Mouse (Mus musculus) left cerebral cortex, postnatal 10 days (tissue): ENCODE results near the gene Arhgap18. TPM values are rescaled to one million over a fixed set of nuclear protein-coding genes. Genes with fewer than 3 reads are reported as not detected.

Experiments used
- DNase-seq, 2 experiments: peaks; one replicate each; pipeline ENCODE4 v3.0.0; 2021 to 2022; ENCODE audit warnings: low spot score in 2 of 2, mixed read lengths in 1 of 2; ENCODE audit errors: extremely low spot score in 1 of 2
- intact Hi-C: fragments of 180-260 bp; cut with DNase I; formaldehyde crosslinking; loops from one replicate; pipeline ENCODE4 v1.15.1; 2025
- total RNA-seq, 2 experiments: library from RNA; stranded (reverse); gene quantifications; 2 replicates each; pipeline ENCODE4 v1.2.3; 2021

The Arhgap18 gene
- total RNA-seq = 10 to 100 TPM; 10.1 TPM

DNA sequence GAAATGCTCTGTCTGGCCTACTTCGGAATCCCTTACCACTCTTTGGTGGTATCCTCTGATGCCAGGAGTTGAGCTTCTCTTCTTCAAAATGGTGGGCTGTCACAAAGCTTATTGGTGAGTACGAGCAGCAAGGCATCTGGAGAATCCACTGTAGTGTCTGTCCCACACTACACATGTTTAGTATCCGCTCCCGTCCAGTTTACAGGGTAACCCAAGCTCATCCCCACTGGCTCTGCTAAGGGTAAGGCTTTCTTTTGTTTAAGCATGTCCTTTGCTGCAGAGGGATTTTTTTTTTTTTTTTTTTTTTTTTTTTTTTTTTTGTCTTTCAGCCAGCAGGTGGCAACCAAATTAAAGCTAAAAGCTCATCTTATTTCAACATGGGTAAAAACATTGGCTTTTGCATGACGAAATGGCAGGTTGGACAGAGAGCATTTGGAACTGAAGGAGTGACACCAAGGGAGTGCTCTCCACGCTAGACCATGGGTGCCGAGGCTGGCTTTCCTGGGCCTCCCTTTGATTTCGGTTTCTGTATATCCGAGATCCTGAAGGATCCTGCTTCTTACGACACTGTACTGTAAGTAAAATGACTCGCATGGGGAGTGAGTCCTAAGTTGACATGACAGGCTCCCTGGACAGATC lies at the start of gene Arhgap18:
Gene Arhgap18 (plus strand): TSS at position 493 of the 639 bp plus-strand sequence.
- intact Hi-C loops = loop anchor here (5.0 kb wide), 2 partner anchors 139 to 381 kb away; no protein-coding TSS in a partner anchor
- DNase-seq = no peak

DNA sequence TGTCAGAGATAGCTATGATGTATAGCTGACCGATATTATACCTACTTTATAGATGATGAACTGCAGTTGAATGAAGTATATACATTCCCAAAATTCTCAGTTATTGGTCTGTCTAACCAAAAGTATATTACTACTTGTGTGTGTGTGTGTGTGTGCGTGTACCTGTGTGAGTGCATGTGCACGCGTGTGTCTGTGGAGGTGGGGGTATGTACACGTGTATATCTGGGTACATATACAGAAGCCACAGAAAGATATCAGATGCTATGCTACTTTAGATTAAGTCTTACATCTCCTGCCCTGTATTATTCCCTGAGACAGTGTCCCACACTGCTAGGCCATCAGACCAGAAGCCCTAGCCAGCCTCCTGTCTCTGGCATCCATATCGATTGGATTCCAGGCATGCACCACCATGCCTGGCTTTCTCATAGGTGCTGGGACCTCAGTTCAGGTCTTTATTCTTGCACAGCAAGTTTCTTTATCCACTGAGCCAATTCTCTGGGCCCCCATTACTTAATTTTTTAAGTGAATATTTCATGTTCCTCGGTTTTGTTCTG lies 42.7 kb upstream of the Arhgap18 start:
- intact Hi-C loops = loop anchor here (1.0 kb wide), 1 partner anchor 180 kb away; no protein-coding TSS in a partner anchor
- no peak for DNase-seq

DNA sequence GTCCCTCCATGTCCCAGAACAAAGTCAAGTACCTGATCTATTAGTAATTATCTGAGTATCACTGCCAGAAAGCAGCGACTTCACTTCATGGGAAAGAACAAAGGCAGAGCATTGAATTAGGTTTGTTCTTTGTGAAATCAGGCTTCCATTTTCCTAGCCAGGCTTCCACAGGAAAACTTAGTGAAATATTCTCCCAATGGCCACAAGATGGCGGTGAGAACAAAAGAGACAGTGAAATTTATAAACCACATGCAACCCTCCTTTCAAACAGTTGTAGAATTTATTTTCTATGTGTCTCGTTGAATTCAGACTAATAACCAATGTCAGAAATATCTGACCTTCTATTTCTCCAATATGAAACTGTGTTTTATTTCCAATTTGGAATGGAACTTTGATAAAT lies 42.2 kb upstream of the Arhgap18 start:
- peak; percentile 21 to 62 for DNase-seq
- intact Hi-C loops = loop anchor here (1.0 kb wide), 1 partner anchor 179 kb away; no protein-coding TSS in a partner anchor

DNA sequence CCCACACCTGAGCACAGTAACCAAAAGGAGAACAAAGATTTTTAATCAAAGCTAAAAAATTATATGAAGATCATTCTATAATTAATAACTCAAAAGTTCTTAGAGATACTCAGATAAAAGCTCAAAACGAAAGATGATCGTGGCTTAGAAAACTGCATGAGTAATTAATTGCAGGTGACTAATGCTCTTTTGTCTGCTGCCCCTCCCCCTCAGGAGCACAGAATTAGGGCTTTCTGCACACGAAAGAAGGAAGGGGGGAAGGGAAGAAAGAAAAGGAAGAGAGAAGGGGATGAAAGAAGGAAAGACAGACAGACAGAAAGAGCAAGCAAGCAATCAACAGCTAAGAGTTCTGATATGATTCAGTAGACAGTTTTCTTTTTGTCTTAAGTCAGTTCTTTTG lies 39.2 kb upstream of the Arhgap18 start:
- intact Hi-C loops = no loop called here
- DNase-seq = no peak

DNA sequence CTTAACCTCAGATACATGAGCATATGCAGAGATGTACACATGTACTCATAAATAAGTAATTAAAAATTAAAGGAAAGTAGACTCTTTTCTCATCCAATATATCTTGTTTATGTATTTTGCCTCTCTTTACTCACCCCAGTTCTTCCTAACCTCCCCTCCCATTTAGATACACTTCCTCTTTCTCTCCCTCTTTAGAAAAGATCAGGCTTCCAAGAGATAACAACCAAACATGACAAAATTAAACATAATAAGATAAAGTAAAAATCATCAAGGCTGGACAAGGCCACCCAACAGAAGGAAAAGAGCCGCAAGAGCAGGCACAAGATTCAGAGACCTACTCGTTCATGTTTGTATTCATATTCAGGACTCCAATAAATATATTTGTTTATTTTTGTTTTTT lies 28.5 kb upstream of the Arhgap18 start:
- no peak for DNase-seq
- intact Hi-C loops = no loop called here

DNA sequence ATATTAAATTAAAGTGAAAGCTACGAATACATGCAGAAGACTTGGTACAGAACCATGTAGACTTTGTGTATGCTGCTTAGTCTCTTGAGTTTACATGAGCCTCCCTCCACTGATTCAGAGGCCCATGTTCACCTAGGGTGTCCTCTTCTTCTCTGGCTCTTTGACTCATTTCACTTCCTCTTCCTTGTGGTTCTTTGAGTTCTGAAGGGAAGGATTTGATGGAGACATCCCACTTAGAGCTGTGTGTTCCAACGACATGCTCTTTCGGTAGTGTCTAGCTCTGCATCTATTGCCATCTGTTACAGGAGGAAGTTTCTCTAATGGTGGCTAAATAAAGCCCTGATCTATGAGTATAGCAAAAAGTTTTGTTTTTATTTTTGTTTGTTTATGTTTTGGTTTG lies 28.0 kb upstream of the Arhgap18 start:
- no peak for DNase-seq
- intact Hi-C loops = no loop called here

DNA sequence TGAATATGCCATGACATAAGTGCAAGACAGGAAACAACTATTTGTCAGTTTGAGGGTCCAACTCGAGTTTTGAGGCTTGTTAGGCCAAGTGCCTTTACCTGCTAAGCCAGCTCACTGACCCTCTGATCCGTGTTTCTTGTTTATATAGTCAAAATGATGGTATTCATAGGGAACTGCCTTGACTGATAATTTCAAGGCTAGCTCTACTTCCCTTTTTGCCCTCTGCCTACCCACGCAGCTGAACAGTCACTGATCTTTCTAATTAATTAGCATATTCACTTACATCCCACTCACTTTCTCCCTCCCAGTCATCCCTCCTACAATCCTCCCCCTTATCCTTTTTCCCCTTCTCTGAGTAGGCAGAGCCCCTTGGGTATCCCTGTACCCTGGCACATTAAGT lies 2.4 kb upstream of the Arhgap18 start:
- intact Hi-C loops = loop anchor here (5.0 kb wide), 2 partner anchors 141 to 379 kb away; no protein-coding TSS in a partner anchor
- no peak for DNase-seq

DNA sequence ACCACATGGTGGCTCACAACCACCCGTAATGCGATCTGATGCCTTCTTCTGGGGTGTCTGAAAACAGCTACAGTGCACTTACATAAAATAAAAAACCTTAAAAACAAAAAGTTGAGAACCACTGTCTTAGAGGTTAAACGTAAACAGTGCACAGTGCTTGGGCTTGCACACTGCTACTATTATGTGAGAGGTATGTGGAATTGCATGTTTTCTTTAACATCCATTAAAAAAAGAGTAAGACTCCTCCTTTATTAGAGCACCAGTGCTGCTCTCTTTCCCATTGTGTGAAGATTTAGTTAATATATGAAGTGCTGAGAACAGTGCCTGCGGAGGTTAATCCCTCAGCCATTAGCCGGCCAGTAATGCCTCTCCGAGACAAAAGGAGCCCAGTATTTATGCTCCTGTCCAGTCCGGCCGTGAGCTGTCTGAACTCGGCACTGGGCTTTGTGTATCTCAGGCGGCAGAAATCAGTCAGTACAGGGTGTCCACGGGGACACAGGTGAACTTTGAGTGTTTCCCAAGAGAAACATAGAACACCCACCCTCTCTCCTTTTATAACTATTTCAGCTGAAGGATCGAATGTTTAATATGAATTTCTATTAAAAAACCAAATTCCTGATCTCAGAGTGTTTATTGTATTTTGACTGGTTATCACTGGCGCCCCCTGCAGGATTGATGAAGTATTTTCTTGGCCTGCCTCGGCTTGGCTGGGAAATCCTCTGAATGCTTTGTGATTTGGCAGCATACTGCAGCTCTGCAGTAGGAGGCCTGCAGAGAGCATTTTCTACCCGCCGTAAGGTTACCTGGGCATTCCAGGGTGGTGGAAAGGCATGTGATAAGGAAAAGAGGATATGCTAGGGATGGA lies 925 bp upstream of the Arhgap18 start:
- DNase-seq = peak; percentile 52 to 68
- intact Hi-C loops = loop anchor here (5.0 kb wide), 2 partner anchors 140 to 380 kb away; no protein-coding TSS in a partner anchor

DNA sequence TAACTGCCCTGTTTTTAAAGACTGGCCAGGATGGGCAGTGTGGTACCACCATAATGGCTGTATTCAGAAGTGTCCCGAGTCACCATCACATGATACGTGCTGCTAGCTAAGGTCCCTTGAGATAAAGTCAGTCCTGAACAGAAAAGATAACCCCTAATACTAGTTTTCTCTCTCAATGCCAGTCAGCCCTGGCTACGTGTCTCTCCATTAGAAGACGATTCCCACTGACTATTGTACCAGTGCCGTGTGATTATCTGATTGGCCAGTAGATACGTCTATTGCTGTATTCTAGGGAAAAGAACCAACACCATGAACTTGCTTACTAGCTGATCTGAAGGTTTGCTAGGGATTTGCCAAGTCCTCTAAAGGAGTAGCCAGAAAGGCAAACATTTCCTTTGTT lies 785 bp downstream of the Arhgap18 start:
- intact Hi-C loops = loop anchor here (5.0 kb wide), 2 partner anchors 138 to 382 kb away; no protein-coding TSS in a partner anchor
- no peak for DNase-seq

DNA sequence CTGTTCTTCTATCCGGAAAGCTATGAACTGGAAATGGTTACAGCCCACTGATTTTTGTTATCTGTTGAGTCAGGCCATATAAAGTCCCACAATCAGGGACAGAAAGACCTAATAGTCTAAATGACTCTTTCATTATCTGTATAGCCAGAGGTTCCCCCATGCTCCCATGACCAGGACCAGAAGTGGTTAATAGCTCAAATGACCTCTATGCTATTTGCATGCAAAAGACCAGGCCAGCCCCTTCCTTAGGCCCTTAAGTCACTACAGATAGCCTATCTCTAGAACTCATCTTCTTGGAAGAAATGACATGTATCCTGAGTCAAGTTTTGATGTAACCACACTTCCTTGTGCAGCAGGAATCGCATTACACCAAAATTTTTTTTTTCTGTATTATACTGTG lies 4.0 kb downstream of the Arhgap18 start:
- intact Hi-C loops = no loop called here
- no peak for DNase-seq

DNA sequence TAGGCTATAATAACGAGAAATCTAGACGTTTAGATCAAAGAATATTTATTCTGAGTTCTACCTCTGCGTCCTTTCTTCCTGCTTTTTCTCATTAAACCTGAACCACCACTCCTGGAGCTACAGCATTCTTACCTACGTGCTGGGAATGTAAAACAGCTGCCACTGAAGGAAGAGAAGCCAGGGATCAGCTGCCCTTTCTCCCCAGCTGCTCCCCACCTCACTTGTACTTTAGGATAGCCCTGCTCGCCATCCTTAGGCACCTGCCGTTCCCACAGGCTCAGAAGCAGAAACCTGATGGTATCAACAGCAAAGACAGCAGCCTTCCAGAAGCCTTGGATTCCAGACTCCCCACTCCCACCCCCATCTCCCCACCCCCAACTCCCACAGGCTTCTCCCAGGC lies 6.2 kb downstream of the Arhgap18 start:
- intact Hi-C loops = no loop called here
- no peak for DNase-seq

DNA sequence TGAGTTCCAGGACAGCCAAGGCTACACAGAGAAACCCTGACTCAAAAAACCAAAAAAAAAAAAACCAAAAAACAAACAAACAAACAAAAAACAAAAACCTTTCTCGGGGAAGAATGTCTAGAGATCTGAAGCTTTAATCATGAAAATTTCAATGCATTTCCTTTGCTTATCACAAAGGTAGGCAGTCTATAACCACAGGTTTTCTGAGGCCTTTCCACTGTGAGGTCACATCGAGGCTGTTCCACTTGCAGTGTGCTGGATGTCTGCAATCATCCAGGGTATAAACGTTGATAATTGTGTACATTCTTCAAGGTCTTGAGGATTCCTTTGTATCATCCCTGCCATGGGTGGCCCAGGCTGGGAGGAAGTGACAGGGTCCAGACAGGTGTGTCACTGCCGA lies 7.9 kb downstream of the Arhgap18 start:
- DNase-seq = no peak
- intact Hi-C loops = no loop called here

DNA sequence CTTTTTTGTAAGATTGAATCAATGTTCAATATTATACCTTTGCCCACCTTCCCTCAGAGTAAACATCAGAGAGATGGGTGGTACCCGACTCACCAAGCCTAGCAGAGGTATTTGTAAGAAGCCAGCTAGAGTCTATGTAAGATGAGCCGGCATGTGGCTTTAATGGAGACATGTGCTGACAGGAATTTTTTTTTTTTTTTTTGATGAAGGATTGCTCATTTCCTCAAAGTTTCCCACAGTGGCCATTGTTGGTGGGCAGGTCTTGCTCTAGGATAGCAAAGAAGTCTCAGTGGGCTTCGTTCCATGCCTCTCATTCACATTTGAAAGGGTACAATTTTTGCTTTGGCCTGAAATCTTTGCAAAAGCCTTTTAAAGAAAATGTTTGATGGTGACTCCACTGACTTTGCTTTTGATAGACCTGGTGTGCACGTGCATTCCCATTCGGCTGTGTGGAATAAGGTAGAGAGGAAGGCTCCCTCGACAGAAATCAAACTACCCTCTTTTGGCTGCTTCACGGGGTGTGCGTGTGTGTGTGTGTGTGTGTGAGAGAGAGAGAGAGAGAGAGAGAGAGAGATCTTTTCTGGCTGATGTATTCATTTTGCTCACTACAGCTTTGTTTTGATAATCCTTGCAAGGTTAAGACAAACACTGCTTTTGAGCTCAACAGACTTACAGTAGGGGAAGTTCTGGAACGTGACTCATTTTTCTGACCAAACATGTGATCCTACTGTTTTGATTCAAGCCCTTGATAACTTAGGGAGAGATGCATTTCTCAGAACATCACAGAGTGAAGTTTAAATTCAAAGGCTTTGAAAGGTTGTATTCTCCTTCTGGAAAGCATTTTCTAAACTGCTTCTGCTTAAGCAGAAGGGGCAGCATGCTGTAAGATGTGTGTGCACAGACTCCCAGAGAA lies 9.0 kb downstream of the Arhgap18 start:
- no peak for DNase-seq
- intact Hi-C loops = no loop called here

DNA sequence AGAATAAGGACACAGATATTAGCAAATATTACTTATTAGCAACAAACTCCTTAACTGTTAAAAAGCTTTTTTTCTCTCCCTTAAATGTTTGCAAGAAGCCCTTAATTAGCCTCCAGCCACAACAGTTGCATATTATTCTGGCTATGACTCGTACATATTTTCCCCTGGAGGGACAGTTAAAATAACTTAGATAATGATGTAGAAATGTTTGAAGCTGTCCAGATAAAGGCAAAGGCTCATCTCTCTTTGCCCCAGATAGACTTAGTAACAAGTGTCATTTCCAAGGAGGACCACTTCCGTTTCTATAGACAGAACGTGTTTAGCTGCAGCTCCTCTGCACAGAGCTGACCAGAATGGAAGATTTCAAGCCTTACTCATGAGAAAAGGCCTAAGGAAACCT lies 14.0 kb downstream of the Arhgap18 start:
- intact Hi-C loops = no loop called here

DNA sequence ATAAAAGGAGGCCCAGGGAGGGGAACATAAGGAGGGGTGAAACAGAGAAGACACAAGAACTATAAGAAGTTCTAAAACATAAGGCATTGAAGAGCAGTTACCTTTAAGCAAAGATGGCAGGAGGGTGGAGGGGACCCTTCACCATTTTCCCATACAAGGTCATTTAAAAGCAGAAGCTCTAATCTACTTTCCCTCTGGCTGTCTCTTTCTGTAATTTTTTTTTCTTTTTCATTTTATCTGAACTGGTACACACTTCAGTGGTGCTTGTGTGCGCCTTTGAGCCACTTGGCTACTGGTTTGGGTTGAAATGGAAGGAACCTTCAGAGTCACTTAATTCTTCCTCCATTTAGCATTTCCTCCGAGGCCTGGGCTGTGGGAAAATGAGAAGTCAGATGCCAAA lies 15.7 kb downstream of the Arhgap18 start:
- no peak for DNase-seq
- intact Hi-C loops = no loop called here

More for the DNA sequence above, 14.0 kb downstream of the Arhgap18 start:
- DNase-seq = no peak

DNA sequence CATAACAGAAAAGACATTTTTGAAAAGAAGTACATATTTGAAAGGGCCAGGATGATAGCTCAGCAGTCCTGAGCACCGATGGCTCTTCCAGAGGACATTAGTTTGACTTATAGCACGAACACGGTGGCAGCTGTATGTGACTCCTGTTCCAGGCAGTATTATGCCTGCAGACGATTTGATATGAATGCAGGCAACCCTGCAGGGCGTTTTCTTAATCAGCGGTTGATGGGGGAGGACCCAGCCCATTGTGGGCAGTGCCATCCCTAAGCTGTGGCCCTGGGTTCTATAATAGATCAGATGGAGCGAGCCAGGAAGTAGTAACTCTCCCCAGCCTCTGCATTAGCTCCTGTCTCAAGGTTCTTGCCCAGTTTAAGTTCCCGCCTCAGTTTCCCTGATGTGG lies 16.8 kb downstream of the Arhgap18 start:
- DNase-seq = no peak
- intact Hi-C loops = no loop called here

DNA sequence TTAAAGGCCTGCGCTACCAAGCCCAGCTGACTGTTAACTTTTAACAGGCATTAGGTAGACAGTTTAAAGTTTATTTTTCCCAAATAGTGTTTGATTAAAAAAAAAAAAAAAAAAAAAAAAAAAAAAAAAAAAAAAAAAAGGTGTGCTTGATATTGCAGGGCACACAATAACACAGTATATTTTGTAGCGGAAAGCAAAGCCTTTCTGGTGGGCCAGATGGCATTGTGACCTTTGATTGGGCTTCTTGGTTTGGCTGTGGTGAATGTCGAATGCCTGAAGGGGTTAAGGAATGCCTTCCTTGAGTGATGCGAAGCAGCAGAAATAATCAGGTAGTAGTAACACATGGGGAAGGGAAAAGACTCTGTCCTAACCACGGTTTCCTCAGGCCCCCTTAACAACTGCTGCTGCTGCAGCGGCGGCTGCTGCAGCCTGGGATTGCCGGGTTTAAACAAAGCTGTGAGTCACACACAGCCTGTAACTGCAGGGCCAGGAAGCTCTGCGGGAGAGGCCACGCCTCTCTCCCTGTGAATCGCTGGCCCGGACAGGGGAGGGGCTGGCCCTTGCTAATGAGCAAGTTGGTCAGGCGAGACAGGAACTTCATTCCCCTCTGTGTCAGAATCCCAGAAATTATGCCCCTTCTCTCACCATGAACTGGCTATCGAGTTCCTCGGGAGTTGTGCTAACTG lies 18.9 kb downstream of the Arhgap18 start:
- peak; percentile 44 to 91 for DNase-seq
- intact Hi-C loops = no loop called here
